Mouse (Mus musculus) liver, embryonic 12.5 days (tissue): ENCODE measurements around the gene Dnah10. TPM values are rescaled to one million over a fixed set of nuclear protein-coding genes. Genes with fewer than 3 reads are reported as not detected.

Source experiments
- ATAC-seq: fragments of 200-750 bp; cut with Nextera tagmentation; 2 replicates; pipeline ENCODE4 v1.8.0; 2017; ENCODE audit warnings: moderate number of reproducible peaks, mild to moderate bottlenecking, moderate library complexity
- H3K27ac ChIP-seq: fragments of 300-500 bp; sonication (generic); 2 replicates; pipeline ENCODE4 v1.5.1; 2016; ENCODE audit warnings: mild to moderate bottlenecking
- H3K27me3 ChIP-seq: fragments of 300-500 bp; sonication (generic); replicated peaks from 2 replicates; pipeline ENCODE4 v1.6.1; 2016; ENCODE audit warnings: mild to moderate bottlenecking, moderate library complexity
- H3K36me3 ChIP-seq: fragments of 300-500 bp; sonication (generic); 2 replicates; pipeline ENCODE4 v1.6.1; 2016; ENCODE audit warnings: mild to moderate bottlenecking, moderate library complexity
- H3K4me1 ChIP-seq: fragments of 300-500 bp; sonication (generic); 2 replicates; pipeline ENCODE4 v1.6.1; 2016
- H3K4me2 ChIP-seq: fragments of 300-500 bp; sonication (generic); 2 replicates; pipeline ENCODE4 v1.6.1; 2016; ENCODE audit warnings: mild to moderate bottlenecking, moderate library complexity
- H3K4me3 ChIP-seq: fragments of 300-500 bp; sonication (generic); 2 replicates; pipeline ENCODE4 v1.5.1; 2016; ENCODE audit warnings: mild to moderate bottlenecking, moderate library complexity
- H3K9ac ChIP-seq: fragments of 300-500 bp; sonication (generic); 2 replicates; pipeline ENCODE4 v1.6.1; 2016; ENCODE audit warnings: mild to moderate bottlenecking, moderate library complexity
- H3K9me3 ChIP-seq: fragments of 300-500 bp; sonication (generic); replicated peaks from 2 replicates; pipeline ENCODE4 v1.6.1; 2016; ENCODE audit warnings: mild to moderate bottlenecking, moderate library complexity
- WGBS: fragments of 180-500 bp; shearing (Covaris S2); methylation state at CpG from one replicate; pipeline ENCODE4 v1.1.7; 2016; ENCODE audit not compliant: insufficient replicate concordance; 5-methylcytosine and 5-hydroxymethylcytosine counted together
- polyA plus RNA-seq: library from polyadenylated mRNA; unstranded; fragments of >200 nt; fragmentation: Nextera tagmentation; extraction: Ambion mirVana; gene quantifications from 2 replicates; pipeline ENCODE4 v1.2.1, GENCODE M21; 2016

Dnah10 gene
- polyA plus RNA-seq, 1 experiment from 2014 or later = 0.01 TPM

- Histone ChIP-seq H3K27me3 (peaks cover 14% of the 10 kb centered on the region; the same call in 1 of the 2 replicates), H3K4me1 (0 out of 2 replicates have a peak, but pooled peaks cover 3% of the 10 kb centered on the region), H3K36me3 (no peaks in the 10 kb centered on the region), H3K27ac (no peak overlapping the region), H3K9ac (no peak overlapping the region), H3K4me2 (no peak overlapping the region), H3K4me3 (no peak overlapping the region), H3K9me3 (no peaks in the 10 kb centered on the region)
- no peak for ATAC-seq
- WGBS = 55% methylated on average over 3 of the region's 3 CpGs
These were observed 124.1 kb downstream of the Dnah10 start for GRCm38 (mm10) chr5:124848994-124849393.

- ATAC-seq = no peak
- 45% methylated on average over 4 of the region's 4 CpGs for WGBS
- Histone ChIP-seq H3K4me1 (no peaks in the 10 kb centered on the region), H3K4me3 (no peak overlapping the region), H3K4me2 (no peak overlapping the region), H3K9me3 (no peaks in the 10 kb centered on the region), H3K27ac (no peak overlapping the region), H3K27me3 (peaks cover 25% of the 10 kb centered on the region), H3K36me3 (no peaks in the 10 kb centered on the region), H3K9ac (no peak overlapping the region)
These were observed 126.7 kb downstream of the Dnah10 start for GRCm38 (mm10) chr5:124851572-124851971.

GRCm38 (mm10) chr5:124852294-124852693 lies 127.4 kb downstream of the Dnah10 start:
- Histone ChIP-seq H3K27ac (no peak overlapping the region), H3K9ac (no peak overlapping the region), H3K36me3 (no peaks in the 10 kb centered on the region), H3K27me3 (peaks cover 33% of the 10 kb centered on the region), H3K4me3 (no peak overlapping the region), H3K4me2 (no peak overlapping the region), H3K4me1 (no peaks in the 10 kb centered on the region), H3K9me3 (no peaks in the 10 kb centered on the region)
- ATAC-seq = no peak
- WGBS = 18% methylated on average over 2 of the region's 2 CpGs

GRCm38 (mm10) chr5:124853079-124853478 lies 128.2 kb downstream of the Dnah10 start:
- H3K9me3 ChIP-seq = no peaks in the 10 kb centered on the region
- H3K4me2 ChIP-seq = no peak overlapping the region
- H3K36me3 ChIP-seq = no peaks in the 10 kb centered on the region
- H3K4me1 ChIP-seq = no peaks in the 10 kb centered on the region
- no peak overlapping the region for H3K27ac ChIP-seq
- no peak overlapping the region for H3K9ac ChIP-seq
- 66% methylated on average over 2 of the region's 2 CpGs for WGBS
- H3K4me3 ChIP-seq = no peak overlapping the region
- H3K27me3 ChIP-seq = peaks cover 40% of the 10 kb centered on the region
- no peak for ATAC-seq

GRCm38 (mm10) chr5:124854202-124854601 lies 129.3 kb downstream of the Dnah10 start:
- no peak overlapping the region for H3K27ac ChIP-seq
- ATAC-seq = no peak
- H3K4me3 ChIP-seq = no peak overlapping the region
- 61% methylated on average over 4 of the region's 4 CpGs for WGBS
- H3K9me3 ChIP-seq = no peaks in the 10 kb centered on the region
- no peak overlapping the region for H3K9ac ChIP-seq
- H3K4me2 ChIP-seq = no peak overlapping the region
- H3K4me1 ChIP-seq = no peaks in the 10 kb centered on the region
- peaks cover 51% of the 10 kb centered on the region for H3K27me3 ChIP-seq
- no peaks in the 10 kb centered on the region for H3K36me3 ChIP-seq

- Histone ChIP-seq H3K36me3 (no peaks in the 10 kb centered on the region), H3K4me1 (peaks cover 25% of the 10 kb centered on the region), H3K9me3 (no peaks in the 10 kb centered on the region), H3K4me2 (no peak overlapping the region), H3K4me3 (no peak overlapping the region), H3K27me3 (peaks cover 68% of the 10 kb centered on the region), H3K27ac (no peak overlapping the region), H3K9ac (no peak overlapping the region)
- 11% methylated on average over 5 of the region's 5 CpGs for WGBS
- ATAC-seq = no peak
These were observed 135.1 kb downstream of the Dnah10 start for GRCm38 (mm10) chr5:124860013-124860412.

GRCm38 (mm10) chr5:124861463-124861862 lies 136.6 kb downstream of the Dnah10 start:
- WGBS = 1% methylated on average over 33 of the region's 33 CpGs
- no peak overlapping the region for H3K27ac ChIP-seq

GRCm38 (mm10) chr5:124862013-124862866 lies 137.4 kb downstream of the Dnah10 start, which contains the start of the genes Ccdc92 and Zfp664:
Gene Ccdc92 (minus strand): TSS chr5:124862424.
Gene Zfp664 (plus strand): TSS chr5:124862691.
- peaks cover 7% of the 10 kb centered on the region; the same call in 1 of the 2 replicates for H3K36me3 ChIP-seq
- peak within 1 kb of the TSS; percentile 98 for H3K4me2 ChIP-seq
- WGBS = under 1% methylated on average over 85 of the region's 103 CpGs
- peaks cover 25% of the 10 kb centered on the region for H3K4me1 ChIP-seq
- no peaks in the 10 kb centered on the region for H3K9me3 ChIP-seq
- peak within 1 kb of the TSS; percentile 97 for H3K4me3 ChIP-seq
- H3K27ac ChIP-seq = peak within 1 kb of the TSS; percentile 78
- ATAC-seq = peak; percentile 97
- H3K9ac ChIP-seq = peak within 1 kb of the TSS; percentile 93
- H3K27me3 ChIP-seq = peaks cover 50% of the 10 kb centered on the region

More at GRCm38 (mm10) chr5:124861463-124861862, 136.6 kb downstream of the Dnah10 start:
- H3K4me1 ChIP-seq = peaks cover 25% of the 10 kb centered on the region
- H3K27me3 ChIP-seq = peaks cover 57% of the 10 kb centered on the region
- H3K9me3 ChIP-seq = no peaks in the 10 kb centered on the region
- peak overlapping the region; percentile 97 for H3K4me3 ChIP-seq
- H3K9ac ChIP-seq = peak overlapping the region; percentile 66; the same call in 1 of the 2 replicates
- peaks cover 7% of the 10 kb centered on the region; the same call in 1 of the 2 replicates for H3K36me3 ChIP-seq
- H3K4me2 ChIP-seq = peak overlapping the region; percentile 98
- no peak for ATAC-seq

- H3K36me3 ChIP-seq = peaks cover 7% of the 10 kb centered on the region; the same call in 1 of the 2 replicates
- under 1% methylated on average over 71 of the region's 88 CpGs for WGBS
- ATAC-seq = peak; percentile 52
- peak overlapping the region; percentile 98 for H3K4me2 ChIP-seq
- peaks cover 25% of the 10 kb centered on the region for H3K4me1 ChIP-seq
- H3K9me3 ChIP-seq = no peaks in the 10 kb centered on the region
- peak overlapping the region; percentile 93 for H3K9ac ChIP-seq
- peaks cover 41% of the 10 kb centered on the region for H3K27me3 ChIP-seq
- peak overlapping the region; percentile 78 for H3K27ac ChIP-seq
- H3K4me3 ChIP-seq = peak overlapping the region; percentile 97
These were observed 138.2 kb downstream of the Dnah10 start for GRCm38 (mm10) chr5:124862871-124863741.

GRCm38 (mm10) chr5:124868981-124869380 lies 144.1 kb downstream of the Dnah10 start:
- Histone ChIP-seq H3K27ac (no peak overlapping the region), H3K9me3 (no peaks in the 10 kb centered on the region), H3K4me2 (no peak overlapping the region), H3K9ac (no peak overlapping the region), H3K4me1 (peaks cover 24% of the 10 kb centered on the region), H3K27me3 (no peaks in the 10 kb centered on the region), H3K36me3 (peaks cover 17% of the 10 kb centered on the region), H3K4me3 (no peak overlapping the region)
- WGBS = 55% methylated on average over 4 of the region's 4 CpGs
- ATAC-seq = no peak

GRCm38 (mm10) chr5:124872033-124872432 lies 147.1 kb downstream of the Dnah10 start:
- Histone ChIP-seq H3K4me1 (peaks cover 21% of the 10 kb centered on the region; the same call in 1 of the 2 replicates), H3K4me3 (no peak overlapping the region), H3K4me2 (no peak overlapping the region), H3K9me3 (no peaks in the 10 kb centered on the region), H3K36me3 (peaks cover 26% of the 10 kb centered on the region), H3K27ac (no peak overlapping the region), H3K27me3 (no peaks in the 10 kb centered on the region), H3K9ac (no peak overlapping the region)
- no peak for ATAC-seq
- 74% methylated on average over 2 of the region's 2 CpGs for WGBS
